Mouse (Mus musculus) stomach, postnatal 0 days (tissue): ENCODE data around the gene Lrpap1.

Source experiments
- CTCF ChIP-seq: IDR thresholded peaks from 2 replicates; pipeline ENCODE4 v1.5.1; 2016; ENCODE audit warnings: antibody characterized with exemption, low read depth, mild to moderate bottlenecking, moderate library complexity
- EP300 ChIP-seq: optimal IDR thresholded peaks from 2 replicates; pipeline ENCODE3; 2016; ENCODE audit warnings: antibody characterized with exemption

DNA sequence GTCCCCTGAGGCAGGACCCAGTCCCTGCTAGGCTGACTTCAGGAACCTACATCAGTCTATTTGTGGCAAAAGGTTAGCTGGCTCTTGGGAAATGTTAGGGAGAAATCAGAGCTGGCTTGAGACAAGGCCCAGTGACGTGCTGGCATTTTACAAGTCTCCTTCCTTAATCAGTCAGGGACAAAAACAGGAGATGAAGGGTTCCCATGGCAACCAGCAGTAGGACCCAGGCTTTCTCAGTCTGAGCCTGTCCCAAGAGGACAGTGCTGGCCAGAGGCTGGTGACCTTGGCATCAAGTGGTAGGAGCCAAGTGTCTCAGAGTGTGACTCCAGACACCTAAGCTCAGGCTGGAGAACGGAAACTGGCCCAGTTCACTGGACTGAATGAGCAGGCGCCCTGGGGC lies 28.7 kb upstream of the Lrpap1 start:
- no peak for TF ChIP-seq EP300
- TF ChIP-seq CTCF: no peak
